Mouse (Mus musculus): ENCODE data around the gene Suox. TPM values are rescaled to one million over a fixed set of nuclear protein-coding genes. Genes with fewer than 3 reads are reported as not detected.
"Not testable (repeated sequence)": the region's sequence is repeated elsewhere in the genome, so short reads cannot be mapped to it uniquely, and the experiment has no call there.

Gene Suox
- polyA plus RNA-seq, 1 experiment from 2014 or later = 9.8 TPM

- H3K4me3 ChIP-seq (ENCODE audit: low read depth, low read length) = peak within 1 kb of the TSS; percentile 73
- under 1% methylated on average over 40 of the region's 40 CpGs for WGBS
- peak within 1 kb of the TSS; percentile 94 for H3K9ac ChIP-seq
- TF ChIP-seq CTCF (IDR thresholded peaks at IDR 0.05; ENCODE audit: low read depth) = peak; percentile 54
- peaks cover 29% of the 10 kb centered on the region for H3K36me3 ChIP-seq (ENCODE audit: insufficient read depth)
- ATAC-seq (ENCODE audit: insufficient read depth) (peak; percentile 97), DNase-seq (peak; percentile 99)
- no peaks in the 10 kb centered on the region for H3K4me1 ChIP-seq (ENCODE audit: insufficient read depth)
- peak within 1 kb of the TSS; percentile 75 for H3K27ac ChIP-seq (ENCODE audit: low read depth)
- H3K27me3 ChIP-seq (ENCODE audit: insufficient read depth, low read length) = no peaks in the 10 kb centered on the region
- H3K9me3 ChIP-seq (ENCODE audit: low read depth, low read length) = no peaks in the 10 kb centered on the region
- peak within 1 kb of the TSS; percentile 97 for H3K4me2 ChIP-seq
Measured at GRCm38 (mm10) chr10:128626311-128627310, 47.3 kb downstream of the Suox start, which contains the start of gene Rps26. Gene Rps26 (minus strand): TSS chr10:128626747.

DNA sequence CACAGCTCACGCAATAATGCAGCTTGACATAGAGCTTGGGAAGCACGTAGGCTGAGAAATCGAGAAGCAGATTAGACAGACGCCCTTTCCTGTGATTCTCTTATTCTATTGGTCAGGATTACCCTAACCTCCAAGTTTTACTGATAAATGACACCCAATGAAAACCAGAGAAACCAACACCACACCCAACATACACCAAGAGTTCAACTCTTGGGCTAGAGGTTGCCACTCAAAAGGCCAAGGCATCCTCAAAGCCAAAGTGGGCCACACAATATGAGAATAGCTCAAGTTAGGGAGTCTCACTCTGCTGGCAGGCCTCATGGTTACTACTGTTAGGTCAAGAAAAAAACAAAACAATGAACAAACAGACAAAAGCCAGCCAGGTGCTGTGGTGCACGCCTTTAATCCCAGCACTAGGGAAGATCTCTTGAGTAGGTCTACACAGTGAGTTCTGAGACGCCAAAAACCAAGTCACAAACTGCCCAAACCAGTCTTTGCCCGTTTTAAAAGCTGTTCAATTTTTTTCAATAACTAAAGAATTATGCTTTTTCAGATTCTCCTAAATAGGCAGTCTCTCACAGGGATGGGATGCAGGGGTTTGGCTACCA, 48.5 kb downstream of the Suox start:
- H3K9me3 ChIP-seq (ENCODE audit: low read depth, low read length) = no peaks in the 10 kb centered on the region
- peak overlapping the region; percentile 94 for H3K9ac ChIP-seq
- peak overlapping the region; percentile 73 for H3K4me3 ChIP-seq (ENCODE audit: low read depth, low read length)
- 36% methylated on average over 7 of the region's 7 CpGs for WGBS
- peak overlapping the region; percentile 75 for H3K27ac ChIP-seq (ENCODE audit: low read depth)
- TF ChIP-seq CTCF (IDR thresholded peaks at IDR 0.05; ENCODE audit: low read depth) = no peak
- DNase-seq = no peak
- no peak for ATAC-seq (ENCODE audit: insufficient read depth)
- peak overlapping the region; percentile 97 for H3K4me2 ChIP-seq
- H3K36me3 ChIP-seq (ENCODE audit: insufficient read depth) = peaks cover 29% of the 10 kb centered on the region
- H3K27me3 ChIP-seq (ENCODE audit: insufficient read depth, low read length) = no peaks in the 10 kb centered on the region
- no peaks in the 10 kb centered on the region for H3K4me1 ChIP-seq (ENCODE audit: insufficient read depth)

- H3K36me3 ChIP-seq (ENCODE audit: insufficient read depth) = peaks cover 29% of the 10 kb centered on the region
- not testable (repeated sequence) for H3K4me3 ChIP-seq (ENCODE audit: low read depth, low read length); ATAC-seq (ENCODE audit: insufficient read depth); H3K4me1 ChIP-seq (ENCODE audit: insufficient read depth); H3K27me3 ChIP-seq (ENCODE audit: insufficient read depth, low read length); H3K4me2 ChIP-seq; H3K27ac ChIP-seq (ENCODE audit: low read depth); DNase-seq; H3K9ac ChIP-seq; H3K9me3 ChIP-seq (ENCODE audit: low read depth, low read length)
- 82% methylated on average over 4 of the region's 4 CpGs for WGBS
Measured at GRCm38 (mm10) chr10:128623106-128623613, 50.7 kb downstream of the Suox start.

GRCm38 (mm10) chr10:128622702-128623101, 51.2 kb downstream of the Suox start:
- Histone ChIP-seq H3K4me2 (no peak overlapping the region), H3K9me3 (ENCODE audit: low read depth, low read length) (no peaks in the 10 kb centered on the region), H3K36me3 (ENCODE audit: insufficient read depth) (peaks cover 29% of the 10 kb centered on the region), H3K27ac (ENCODE audit: low read depth) (no peak overlapping the region), H3K4me1 (ENCODE audit: insufficient read depth) (no peaks in the 10 kb centered on the region), H3K4me3 (ENCODE audit: low read depth, low read length) (no peak overlapping the region), H3K27me3 (ENCODE audit: insufficient read depth, low read length) (no peaks in the 10 kb centered on the region), H3K9ac (no peak overlapping the region)
- DNase-seq = no peak
- ATAC-seq (ENCODE audit: insufficient read depth) = no peak
- WGBS = 87% methylated on average over 4 of the region's 4 CpGs
- no peak for TF ChIP-seq CTCF (IDR thresholded peaks at IDR 0.05; ENCODE audit: low read depth)

GRCm38 (mm10) chr10:128621986-128622520, 51.8 kb downstream of the Suox start:
- H3K27me3 ChIP-seq (ENCODE audit: insufficient read depth, low read length) = no peaks in the 10 kb centered on the region
- peak; percentile 46 for TF ChIP-seq CTCF (IDR thresholded peaks at IDR 0.05; ENCODE audit: low read depth)
- no peak overlapping the region for H3K4me2 ChIP-seq
- no peaks in the 10 kb centered on the region for H3K4me1 ChIP-seq (ENCODE audit: insufficient read depth)
- no peak overlapping the region for H3K9ac ChIP-seq
- H3K27ac ChIP-seq (ENCODE audit: low read depth) = no peak overlapping the region
- no peaks in the 10 kb centered on the region for H3K9me3 ChIP-seq (ENCODE audit: low read depth, low read length)
- WGBS = 70% methylated on average over 3 of the region's 3 CpGs
- DNase-seq (peak; percentile 58), ATAC-seq (ENCODE audit: insufficient read depth) (no peak)
- peaks cover 29% of the 10 kb centered on the region for H3K36me3 ChIP-seq (ENCODE audit: insufficient read depth)
- no peak overlapping the region for H3K4me3 ChIP-seq (ENCODE audit: low read depth, low read length)

DNA sequence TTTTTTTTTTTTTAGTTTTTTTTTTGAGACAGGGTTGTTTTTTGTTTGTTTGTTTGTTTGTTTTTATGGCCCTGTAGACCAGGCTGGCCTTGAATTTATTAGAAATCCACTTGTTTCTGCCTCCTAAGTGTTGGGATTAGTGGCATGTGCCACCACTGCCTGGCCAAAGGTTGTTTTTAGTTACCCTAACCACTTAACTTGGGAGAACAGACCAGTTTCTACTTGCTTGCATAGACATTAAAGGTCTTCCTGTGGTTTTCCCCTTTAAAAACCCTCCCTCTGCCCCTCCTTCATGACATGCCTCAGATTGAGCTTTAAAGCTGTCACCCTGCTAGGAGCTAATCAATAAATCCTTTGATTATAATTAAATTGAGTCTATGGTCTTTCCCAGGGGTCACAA, 53.6 kb downstream of the Suox start:
- Histone ChIP-seq H3K4me2 (no peak overlapping the region), H3K4me1 (ENCODE audit: insufficient read depth) (no peaks in the 10 kb centered on the region), H3K36me3 (ENCODE audit: insufficient read depth) (peaks cover 25% of the 10 kb centered on the region), H3K27ac (ENCODE audit: low read depth) (no peak overlapping the region), H3K9ac (no peak overlapping the region), H3K9me3 (ENCODE audit: low read depth, low read length) (no peaks in the 10 kb centered on the region), H3K27me3 (ENCODE audit: insufficient read depth, low read length) (no peaks in the 10 kb centered on the region), H3K4me3 (ENCODE audit: low read depth, low read length) (no peak overlapping the region)
- DNase-seq = no peak
- no peak for TF ChIP-seq CTCF (IDR thresholded peaks at IDR 0.05; ENCODE audit: low read depth)
- no peak for ATAC-seq (ENCODE audit: insufficient read depth)

Other genes starting within 250 kb of the Suox start
- 81.1 and 89.6 TPM in 2 replicates for gene Smarcc2, start 214.8 kb downstream of the Suox start, polyA plus RNA-seq (2014; fragmentation: Nextera tagmentation; extraction: Ambion mirVana)
- gene Myl6, start 179.9 kb downstream of the Suox start, polyA plus RNA-seq (2014; fragmentation: Nextera tagmentation; extraction: Ambion mirVana) = 1,221 and 1,238 TPM in 2 replicates
- gene Myl6b, start 175.4 kb downstream of the Suox start, polyA plus RNA-seq (2014; fragmentation: Nextera tagmentation; extraction: Ambion mirVana) = 3.0 and 4.4 TPM in 2 replicates
- gene Esyt1, start 148.2 kb downstream of the Suox start, polyA plus RNA-seq (2014; fragmentation: Nextera tagmentation; extraction: Ambion mirVana) = 21.5 and 23.0 TPM in 2 replicates
- 11.0 and 14.5 TPM in 2 replicates for gene Zc3h10, start 126.3 kb downstream of the Suox start, polyA plus RNA-seq (2014; fragmentation: Nextera tagmentation; extraction: Ambion mirVana)
- gene Rpl41, start 124.8 kb downstream of the Suox start, polyA plus RNA-seq (2014; fragmentation: Nextera tagmentation; extraction: Ambion mirVana) = 4,697 and 4,895 TPM in 2 replicates
- 240 and 244 TPM in 2 replicates for gene Pa2g4, start 108.1 kb downstream of the Suox start, polyA plus RNA-seq (2014; fragmentation: Nextera tagmentation; extraction: Ambion mirVana)
- 20.2 and 22.9 TPM in 2 replicates for gene Erbb3, start 84.4 kb downstream of the Suox start, polyA plus RNA-seq (2014; fragmentation: Nextera tagmentation; extraction: Ambion mirVana)
- 1,029 and 1,115 TPM in 2 replicates for gene Rps26, start 47.3 kb downstream of the Suox start, polyA plus RNA-seq (2014; fragmentation: Nextera tagmentation; extraction: Ambion mirVana)
- 2.0 and 3.5 TPM in 2 replicates for gene Ikzf4, start 28.1 kb downstream of the Suox start, polyA plus RNA-seq (2014; fragmentation: Nextera tagmentation; extraction: Ambion mirVana)
- gene Rab5b, start 22.2 kb upstream of the Suox start, polyA plus RNA-seq (2014; fragmentation: Nextera tagmentation; extraction: Ambion mirVana) = 63.6 and 66.8 TPM in 2 replicates
- gene Pmel, start 30.1 kb upstream of the Suox start, polyA plus RNA-seq (2014; fragmentation: Nextera tagmentation; extraction: Ambion mirVana) = 1.4 TPM in 2 replicates
- 105 and 109 TPM in 2 replicates for gene Cdk2, start 31.0 kb upstream of the Suox start, polyA plus RNA-seq (2014; fragmentation: Nextera tagmentation; extraction: Ambion mirVana)
- 6.9 and 7.0 TPM in 2 replicates for gene Dgka, start 70.8 kb upstream of the Suox start, polyA plus RNA-seq (2014; fragmentation: Nextera tagmentation; extraction: Ambion mirVana)
- 37.4 and 39.1 TPM in 2 replicates for gene Pym1, start 73.8 kb upstream of the Suox start, polyA plus RNA-seq (2014; fragmentation: Nextera tagmentation; extraction: Ambion mirVana)
- 1.5 and 2.1 TPM in 2 replicates for gene Mmp19, start 116.8 kb upstream of the Suox start, polyA plus RNA-seq (2014; fragmentation: Nextera tagmentation; extraction: Ambion mirVana)
- 34.9 and 38.2 TPM in 2 replicates for gene Dnajc14, start 130.0 kb upstream of the Suox start, polyA plus RNA-seq (2014; fragmentation: Nextera tagmentation; extraction: Ambion mirVana)
- gene Tmem198b, start 130.3 kb upstream of the Suox start, polyA plus RNA-seq (2014; fragmentation: Nextera tagmentation; extraction: Ambion mirVana) = 12.1 and 15.1 TPM in 2 replicates
- gene Sarnp, start 143.3 kb upstream of the Suox start, polyA plus RNA-seq (2014; fragmentation: Nextera tagmentation; extraction: Ambion mirVana) = 223 and 227 TPM in 2 replicates
- gene Ormdl2, start 147.6 kb upstream of the Suox start, polyA plus RNA-seq (2014; fragmentation: Nextera tagmentation; extraction: Ambion mirVana) = 55.8 and 63.9 TPM in 2 replicates
- 3.5 and 4.5 TPM in 2 replicates for gene Gdf11, start 217.6 kb upstream of the Suox start, polyA plus RNA-seq (2014; fragmentation: Nextera tagmentation; extraction: Ambion mirVana)
- gene Cd63, start 226.9 kb upstream of the Suox start, polyA plus RNA-seq (2014; fragmentation: Nextera tagmentation; extraction: Ambion mirVana) = 458 and 459 TPM in 2 replicates
- 10.5 and 12.5 TPM in 2 replicates for gene Rdh5, start 248.8 kb upstream of the Suox start, polyA plus RNA-seq (2014; fragmentation: Nextera tagmentation; extraction: Ambion mirVana)
- gene Bloc1s1, start 250.0 kb upstream of the Suox start, polyA plus RNA-seq (2014; fragmentation: Nextera tagmentation; extraction: Ambion mirVana) = 175 and 180 TPM in 2 replicates

All from lung, embryonic 14.5 days (tissue).